Mouse (Mus musculus): ENCODE results near the gene Arap2. TPM values are rescaled to one million over a fixed set of nuclear protein-coding genes. Genes with fewer than 3 reads are reported as not detected.

The Arap2 gene
- polyA plus RNA-seq, 1 experiment: 12.0 TPM

- no peak for DNase-seq
- Histone ChIP-seq H3K4me3 (ENCODE audit: control insufficient read depth, insufficient read depth, low read length) (no peak overlapping the region), H3K4me1 (replicated peaks; ENCODE audit: control insufficient read depth, insufficient read depth, low read length) (no peaks in the 10 kb centered on the region), H3K36me3 (ENCODE audit: control insufficient read depth, insufficient read depth, low read length) (no peaks in the 10 kb centered on the region), H3K27me3 (ENCODE audit: control insufficient read depth, insufficient read depth, low read length) (no peaks in the 10 kb centered on the region), H3K27ac (ENCODE audit: control insufficient read depth, insufficient read depth, low read length) (no peak overlapping the region)
- 96% methylated on average over 3 of the region's 3 CpGs for WGBS
- no peak for TF ChIP-seq CTCF (IDR thresholded peaks at IDR 0.05; ENCODE audit: borderline replicate concordance, control insufficient read depth, extremely low read depth, insufficient read depth, low read length, poor library complexity)
- no peak for TF ChIP-seq POLR2A (IDR thresholded peaks at IDR 0.05; ENCODE audit: control insufficient read depth, extremely low read depth, insufficient read depth, low read length, poor library complexity)
Measured at GRCm38 (mm10) chr5:62683207-62683606, 82.8 kb downstream of the Arap2 start.

GRCm38 (mm10) chr5:62677390-62677789 is 88.6 kb downstream of the Arap2 start:
- Histone ChIP-seq H3K27me3 (ENCODE audit: control insufficient read depth, insufficient read depth, low read length) (no peaks in the 10 kb centered on the region), H3K4me1 (replicated peaks; ENCODE audit: control insufficient read depth, insufficient read depth, low read length) (no peaks in the 10 kb centered on the region), H3K36me3 (ENCODE audit: control insufficient read depth, insufficient read depth, low read length) (peaks cover 13% of the 10 kb centered on the region), H3K27ac (ENCODE audit: control insufficient read depth, insufficient read depth, low read length) (no peak overlapping the region), H3K4me3 (ENCODE audit: control insufficient read depth, insufficient read depth, low read length) (no peak overlapping the region)
- WGBS: 96% methylated on average over 7 of the region's 7 CpGs
- no peak for DNase-seq
- TF ChIP-seq POLR2A (IDR thresholded peaks at IDR 0.05; ENCODE audit: control insufficient read depth, extremely low read depth, insufficient read depth, low read length, poor library complexity) (no peak), CTCF (IDR thresholded peaks at IDR 0.05; ENCODE audit: borderline replicate concordance, control insufficient read depth, extremely low read depth, insufficient read depth, low read length, poor library complexity) (no peak)

- H3K36me3 ChIP-seq (ENCODE audit: control insufficient read depth, insufficient read depth, low read length): peaks cover 24% of the 10 kb centered on the region
- 89% methylated on average over 9 of the region's 9 CpGs for WGBS
- H3K4me1 ChIP-seq (replicated peaks; ENCODE audit: control insufficient read depth, insufficient read depth, low read length): no peaks in the 10 kb centered on the region
- H3K27me3 ChIP-seq (ENCODE audit: control insufficient read depth, insufficient read depth, low read length): no peaks in the 10 kb centered on the region
- no peak for DNase-seq
- TF ChIP-seq POLR2A (IDR thresholded peaks at IDR 0.05; ENCODE audit: control insufficient read depth, extremely low read depth, insufficient read depth, low read length, poor library complexity): no peak
- H3K27ac ChIP-seq (ENCODE audit: control insufficient read depth, insufficient read depth, low read length): no peak overlapping the region
- H3K4me3 ChIP-seq (ENCODE audit: control insufficient read depth, insufficient read depth, low read length): no peak overlapping the region
Measured at GRCm38 (mm10) chr5:62672736-62673436, 93.1 kb downstream of the Arap2 start.

- Histone ChIP-seq H3K27me3 (ENCODE audit: control insufficient read depth, insufficient read depth, low read length) (no peaks in the 10 kb centered on the region), H3K27ac (ENCODE audit: control insufficient read depth, insufficient read depth, low read length) (no peak overlapping the region), H3K4me3 (ENCODE audit: control insufficient read depth, insufficient read depth, low read length) (no peak overlapping the region), H3K4me1 (replicated peaks; ENCODE audit: control insufficient read depth, insufficient read depth, low read length) (no peaks in the 10 kb centered on the region), H3K36me3 (ENCODE audit: control insufficient read depth, insufficient read depth, low read length) (peaks cover 22% of the 10 kb centered on the region)
- no peak for DNase-seq
- TF ChIP-seq CTCF (IDR thresholded peaks at IDR 0.05; ENCODE audit: borderline replicate concordance, control insufficient read depth, extremely low read depth, insufficient read depth, low read length, poor library complexity) (no peak), POLR2A (IDR thresholded peaks at IDR 0.05; ENCODE audit: control insufficient read depth, extremely low read depth, insufficient read depth, low read length, poor library complexity) (no peak)
Measured at GRCm38 (mm10) chr5:62665329-62665728, 100.6 kb downstream of the Arap2 start.

GRCm38 (mm10) chr5:62664847-62665246 is 101.1 kb downstream of the Arap2 start:
- DNase-seq: no peak
- Histone ChIP-seq H3K27me3 (ENCODE audit: control insufficient read depth, insufficient read depth, low read length) (no peaks in the 10 kb centered on the region), H3K27ac (ENCODE audit: control insufficient read depth, insufficient read depth, low read length) (no peak overlapping the region), H3K4me3 (ENCODE audit: control insufficient read depth, insufficient read depth, low read length) (no peak overlapping the region), H3K4me1 (replicated peaks; ENCODE audit: control insufficient read depth, insufficient read depth, low read length) (no peaks in the 10 kb centered on the region), H3K36me3 (ENCODE audit: control insufficient read depth, insufficient read depth, low read length) (peaks cover 22% of the 10 kb centered on the region)
- 96% methylated on average over 4 of the region's 4 CpGs for WGBS
- TF ChIP-seq POLR2A (IDR thresholded peaks at IDR 0.05; ENCODE audit: control insufficient read depth, extremely low read depth, insufficient read depth, low read length, poor library complexity): no peak
- no peak for TF ChIP-seq CTCF (IDR thresholded peaks at IDR 0.05; ENCODE audit: borderline replicate concordance, control insufficient read depth, extremely low read depth, insufficient read depth, low read length, poor library complexity)

GRCm38 (mm10) chr5:62663206-62663605 is 102.8 kb downstream of the Arap2 start:
- Histone ChIP-seq H3K27ac (ENCODE audit: control insufficient read depth, insufficient read depth, low read length) (no peak overlapping the region), H3K36me3 (ENCODE audit: control insufficient read depth, insufficient read depth, low read length) (peaks cover 14% of the 10 kb centered on the region), H3K4me1 (replicated peaks; ENCODE audit: control insufficient read depth, insufficient read depth, low read length) (no peaks in the 10 kb centered on the region), H3K4me3 (ENCODE audit: control insufficient read depth, insufficient read depth, low read length) (no peak overlapping the region), H3K27me3 (ENCODE audit: control insufficient read depth, insufficient read depth, low read length) (no peaks in the 10 kb centered on the region)
- DNase-seq: no peak
- WGBS: 90% methylated on average over 1 of the region's 1 CpGs
- TF ChIP-seq POLR2A (IDR thresholded peaks at IDR 0.05; ENCODE audit: control insufficient read depth, extremely low read depth, insufficient read depth, low read length, poor library complexity): no peak
- TF ChIP-seq CTCF (IDR thresholded peaks at IDR 0.05; ENCODE audit: borderline replicate concordance, control insufficient read depth, extremely low read depth, insufficient read depth, low read length, poor library complexity): no peak

- Histone ChIP-seq H3K27me3 (ENCODE audit: control insufficient read depth, insufficient read depth, low read length) (no peaks in the 10 kb centered on the region), H3K27ac (ENCODE audit: control insufficient read depth, insufficient read depth, low read length) (no peak overlapping the region), H3K4me1 (replicated peaks; ENCODE audit: control insufficient read depth, insufficient read depth, low read length) (no peaks in the 10 kb centered on the region), H3K4me3 (ENCODE audit: control insufficient read depth, insufficient read depth, low read length) (no peak overlapping the region), H3K36me3 (ENCODE audit: control insufficient read depth, insufficient read depth, low read length) (0 out of 2 replicates have a peak, but pooled peaks cover 6% of the 10 kb centered on the region)
- no peak for TF ChIP-seq POLR2A (IDR thresholded peaks at IDR 0.05; ENCODE audit: control insufficient read depth, extremely low read depth, insufficient read depth, low read length, poor library complexity)
- no peak for TF ChIP-seq CTCF (IDR thresholded peaks at IDR 0.05; ENCODE audit: borderline replicate concordance, control insufficient read depth, extremely low read depth, insufficient read depth, low read length, poor library complexity)
- no peak for DNase-seq
- 95% methylated on average over 5 of the region's 5 CpGs for WGBS
Measured at GRCm38 (mm10) chr5:62653924-62654323, 112.0 kb downstream of the Arap2 start.

All from thymus, adult 2 months (tissue).